Mouse (Mus musculus): ENCODE data around the gene Zbtb37. TPM values are rescaled to one million over a fixed set of nuclear protein-coding genes. Genes with fewer than 3 reads are reported as not detected.
A peak's percentile ranks its signal among the peaks of the same experiment; 100 is the strongest.

The Zbtb37 gene
- polyA plus RNA-seq (2014; fragmentation: Nextera tagmentation; extraction: Ambion mirVana): 6.6 and 8.1 TPM in 2 replicates

- H3K9me3 ChIP-seq (ENCODE audit: control insufficient read depth, low read length): no peaks in the 10 kb centered on the region
- H3K4me3 ChIP-seq (ENCODE audit: low read depth, low read length): peak within 1 kb of the TSS; percentile 93
- H3K9ac ChIP-seq (ENCODE audit: low read length): peak within 1 kb of the TSS; percentile 96
- peak within 1 kb of the TSS; percentile 89 for H3K27ac ChIP-seq (ENCODE audit: low read depth)
- WGBS: under 1% methylated on average over 63 of the region's 76 CpGs
- DNase-seq (ENCODE audit: low spot score) (peak; percentile 99), ATAC-seq (replicated peaks; ENCODE audit: low FRiP score, low TSS enrichment, low read depth) (peak; percentile 87)
- peaks cover 9% of the 10 kb centered on the region for H3K4me1 ChIP-seq (replicated peaks; ENCODE audit: control insufficient read depth, insufficient read depth, low read length)
- H3K4me2 ChIP-seq (ENCODE audit: low read length): peak within 1 kb of the TSS; percentile 79
- no peaks in the 10 kb centered on the region for H3K27me3 ChIP-seq (replicated peaks; ENCODE audit: control insufficient read depth, insufficient read depth, low read length)
- H3K36me3 ChIP-seq (ENCODE audit: control insufficient read depth, insufficient read depth, low read length): peaks cover 64% of the 10 kb centered on the region
Observed at GRCm38 (mm10) chr1:161034435-161035280, at the start of gene Zbtb37. Gene Zbtb37, minus strand, starts transcription at chr1:161034849.

- no peak overlapping the region for H3K27ac ChIP-seq (ENCODE audit: low read depth)
- 92% methylated on average over 3 of the region's 3 CpGs for whole genome bisulfite sequencing
- H3K4me3 ChIP-seq (ENCODE audit: low read depth, low read length): no peak overlapping the region
- no peak overlapping the region for H3K9ac ChIP-seq (ENCODE audit: low read length)
- H3K36me3 ChIP-seq (ENCODE audit: control insufficient read depth, insufficient read depth, low read length): peaks cover 55% of the 10 kb centered on the region
- no peaks in the 10 kb centered on the region for H3K9me3 ChIP-seq (ENCODE audit: control insufficient read depth, low read length)
- no peak for ATAC-seq (replicated peaks; ENCODE audit: low FRiP score, low TSS enrichment, low read depth)
- no peak for DNase-seq (ENCODE audit: low spot score)
- H3K27me3 ChIP-seq (replicated peaks; ENCODE audit: control insufficient read depth, insufficient read depth, low read length): no peaks in the 10 kb centered on the region
- peaks cover 16% of the 10 kb centered on the region for H3K4me1 ChIP-seq (replicated peaks; ENCODE audit: control insufficient read depth, insufficient read depth, low read length)
- H3K4me2 ChIP-seq (ENCODE audit: low read length): no peak overlapping the region
Observed at GRCm38 (mm10) chr1:161077243-161077642, 42.6 kb upstream of the Zbtb37 start.

- H3K27me3 ChIP-seq (replicated peaks; ENCODE audit: control insufficient read depth, insufficient read depth, low read length): no peaks in the 10 kb centered on the region
- peak; percentile 65; the same call in 1 of the 2 replicates for ATAC-seq (replicated peaks; ENCODE audit: low FRiP score, low TSS enrichment, low read depth)
Observed at GRCm38 (mm10) chr1:161076238-161076637, 41.6 kb upstream of the Zbtb37 start.

GRCm38 (mm10) chr1:161071272-161071620 is 36.6 kb upstream of the Zbtb37 start:
- peak overlapping the region; percentile 60; the same call in 1 of the 2 replicates for H3K27ac ChIP-seq (ENCODE audit: low read depth)
- 0% methylated on average over 12 of the region's 12 CpGs for WGBS
- H3K4me1 ChIP-seq (replicated peaks; ENCODE audit: control insufficient read depth, insufficient read depth, low read length): peaks cover 22% of the 10 kb centered on the region

More at GRCm38 (mm10) chr1:161076238-161076637, 41.6 kb upstream of the Zbtb37 start:
- Histone ChIP-seq H3K9me3 (ENCODE audit: control insufficient read depth, low read length) (no peaks in the 10 kb centered on the region), H3K9ac (ENCODE audit: low read length) (no peak overlapping the region), H3K4me3 (ENCODE audit: low read depth, low read length) (no peak overlapping the region), H3K36me3 (ENCODE audit: control insufficient read depth, insufficient read depth, low read length) (peaks cover 48% of the 10 kb centered on the region), H3K27ac (ENCODE audit: low read depth) (no peak overlapping the region), H3K4me2 (ENCODE audit: low read length) (no peak overlapping the region), H3K4me1 (replicated peaks; ENCODE audit: control insufficient read depth, insufficient read depth, low read length) (peaks cover 19% of the 10 kb centered on the region)
- peak; percentile 51 for DNase-seq (ENCODE audit: low spot score)
- 77% methylated on average over 6 of the region's 6 CpGs for WGBS

GRCm38 (mm10) chr1:161070352-161071271 is 36.0 kb upstream of the Zbtb37 start, which contains the start of the genes Dars2 and Cenpl:
Gene Dars2, minus strand, starts transcription at chr1:161070658.
Gene Cenpl, plus strand, starts transcription at chr1:161070713.
- Histone ChIP-seq H3K4me2 (ENCODE audit: low read length) (peak within 1 kb of the TSS; percentile 74), H3K27me3 (replicated peaks; ENCODE audit: control insufficient read depth, insufficient read depth, low read length) (no peaks in the 10 kb centered on the region), H3K4me1 (replicated peaks; ENCODE audit: control insufficient read depth, insufficient read depth, low read length) (peaks cover 22% of the 10 kb centered on the region), H3K36me3 (ENCODE audit: control insufficient read depth, insufficient read depth, low read length) (peaks cover 7% of the 10 kb centered on the region; the same call in 1 of the 2 replicates), H3K4me3 (ENCODE audit: low read depth, low read length) (peak within 1 kb of the TSS; percentile 72), H3K9me3 (ENCODE audit: control insufficient read depth, low read length) (no peaks in the 10 kb centered on the region), H3K9ac (ENCODE audit: low read length) (peak within 1 kb of the TSS; percentile 64), H3K27ac (ENCODE audit: low read depth) (peak within 1 kb of the TSS; percentile 60)
- peak; percentile 98 for ATAC-seq (replicated peaks; ENCODE audit: low FRiP score, low TSS enrichment, low read depth)
- peak; percentile 95 for DNase-seq (ENCODE audit: low spot score)
- under 1% methylated on average over 57 of the region's 57 CpGs for WGBS

More at GRCm38 (mm10) chr1:161071272-161071620, 36.6 kb upstream of the Zbtb37 start:
- peak overlapping the region; percentile 64 for H3K9ac ChIP-seq (ENCODE audit: low read length)
- H3K36me3 ChIP-seq (ENCODE audit: control insufficient read depth, insufficient read depth, low read length): peaks cover 10% of the 10 kb centered on the region; the same call in 1 of the 2 replicates
- no peak for ATAC-seq (replicated peaks; ENCODE audit: low FRiP score, low TSS enrichment, low read depth)
- peak overlapping the region; percentile 74 for H3K4me2 ChIP-seq (ENCODE audit: low read length)
- no peak for DNase-seq (ENCODE audit: low spot score)
- no peaks in the 10 kb centered on the region for H3K9me3 ChIP-seq (ENCODE audit: control insufficient read depth, low read length)
- H3K27me3 ChIP-seq (replicated peaks; ENCODE audit: control insufficient read depth, insufficient read depth, low read length): no peaks in the 10 kb centered on the region
- peak overlapping the region; percentile 72 for H3K4me3 ChIP-seq (ENCODE audit: low read depth, low read length)

- Histone ChIP-seq H3K9ac (ENCODE audit: low read length) (no peak overlapping the region), H3K4me1 (replicated peaks; ENCODE audit: control insufficient read depth, insufficient read depth, low read length) (no peaks in the 10 kb centered on the region), H3K27ac (ENCODE audit: low read depth) (no peak overlapping the region), H3K27me3 (replicated peaks; ENCODE audit: control insufficient read depth, insufficient read depth, low read length) (no peaks in the 10 kb centered on the region), H3K36me3 (ENCODE audit: control insufficient read depth, insufficient read depth, low read length) (peaks cover 22% of the 10 kb centered on the region), H3K9me3 (ENCODE audit: control insufficient read depth, low read length) (no peaks in the 10 kb centered on the region), H3K4me3 (ENCODE audit: low read depth, low read length) (no peak overlapping the region), H3K4me2 (ENCODE audit: low read length) (no peak overlapping the region)
- WGBS: 91% methylated on average over 1 of the region's 1 CpGs
- no peak for ATAC-seq (replicated peaks; ENCODE audit: low FRiP score, low TSS enrichment, low read depth)
- DNase-seq (ENCODE audit: low spot score): no peak
Observed at GRCm38 (mm10) chr1:161063351-161063750, 28.7 kb upstream of the Zbtb37 start.

GRCm38 (mm10) chr1:161057164-161057563 is 22.5 kb upstream of the Zbtb37 start:
- 95% methylated on average over 1 of the region's 1 CpGs for WGBS
- H3K4me2 ChIP-seq (ENCODE audit: low read length): no peak overlapping the region
- no peak overlapping the region for H3K9ac ChIP-seq (ENCODE audit: low read length)
- DNase-seq (ENCODE audit: low spot score) (no peak), ATAC-seq (replicated peaks; ENCODE audit: low FRiP score, low TSS enrichment, low read depth) (no peak)
- peaks cover 36% of the 10 kb centered on the region for H3K36me3 ChIP-seq (ENCODE audit: control insufficient read depth, insufficient read depth, low read length)
- H3K4me1 ChIP-seq (replicated peaks; ENCODE audit: control insufficient read depth, insufficient read depth, low read length): no peaks in the 10 kb centered on the region
- no peak overlapping the region for H3K27ac ChIP-seq (ENCODE audit: low read depth)
- no peaks in the 10 kb centered on the region for H3K9me3 ChIP-seq (ENCODE audit: control insufficient read depth, low read length)
- no peak overlapping the region for H3K4me3 ChIP-seq (ENCODE audit: low read depth, low read length)
- H3K27me3 ChIP-seq (replicated peaks; ENCODE audit: control insufficient read depth, insufficient read depth, low read length): no peaks in the 10 kb centered on the region

- Histone ChIP-seq H3K27ac (ENCODE audit: low read depth) (no peak overlapping the region), H3K36me3 (ENCODE audit: control insufficient read depth, insufficient read depth, low read length) (peaks cover 41% of the 10 kb centered on the region), H3K4me1 (replicated peaks; ENCODE audit: control insufficient read depth, insufficient read depth, low read length) (no peaks in the 10 kb centered on the region), H3K9me3 (ENCODE audit: control insufficient read depth, low read length) (no peaks in the 10 kb centered on the region), H3K4me2 (ENCODE audit: low read length) (no peak overlapping the region), H3K27me3 (replicated peaks; ENCODE audit: control insufficient read depth, insufficient read depth, low read length) (no peaks in the 10 kb centered on the region), H3K9ac (ENCODE audit: low read length) (no peak overlapping the region), H3K4me3 (ENCODE audit: low read depth, low read length) (no peak overlapping the region)
- 88% methylated on average over 3 of the region's 3 CpGs for WGBS
- DNase-seq (ENCODE audit: low spot score) (no peak), ATAC-seq (replicated peaks; ENCODE audit: low FRiP score, low TSS enrichment, low read depth) (no peak)
Observed at GRCm38 (mm10) chr1:161046972-161047371, 12.3 kb upstream of the Zbtb37 start.

All from intestine, embryonic 14.5 days (tissue).